Mouse (Mus musculus) left cerebral cortex, postnatal 25 days (tissue): ENCODE results near the gene Nolc1. TPM values are rescaled to one million over a fixed set of nuclear protein-coding genes. Genes with fewer than 3 reads are reported as not detected.
A peak's percentile ranks its signal among the peaks of the same experiment; 100 is the strongest.

Source experiments
- DNase-seq, 2 experiments: peaks; one replicate each; pipeline ENCODE4 v3.0.0; 2022; ENCODE audit warnings: low spot score in 2 of 2, mixed read lengths in 1 of 2
- intact Hi-C: fragments of 180-260 bp; cut with DNase I; formaldehyde crosslinking; loops from one replicate; pipeline ENCODE4 v1.15.1; 2025
- total RNA-seq, 2 experiments: library from RNA; stranded (reverse); gene quantifications; 2 replicates each; pipeline ENCODE4 v1.2.3; 2021

Nolc1 gene
- total RNA-seq, 2 experiments from 2014 or later: 40.1 to 41.8 TPM

- no peak for DNase-seq
- intact Hi-C loops: no loop called here
These were observed 34.2 kb upstream of the Nolc1 start for GRCm38 (mm10) chr19:46041299-46041932.

- DNase-seq: peak; percentile 75 to 76
- intact Hi-C loops: no loop called here
These were observed 33.7 kb upstream of the Nolc1 start for GRCm38 (mm10) chr19:46041933-46042475.

GRCm38 (mm10) chr19:46042476-46043011 lies 33.1 kb upstream of the Nolc1 start:
- DNase-seq: peak; percentile 69 to 79
- intact Hi-C loops: no loop called here

- no peak for DNase-seq
- intact Hi-C loops: no loop called here
These were observed 32.3 kb upstream of the Nolc1 start for GRCm38 (mm10) chr19:46043380-46043779.

- peak in 1 of 2 experiments; percentile 48 for DNase-seq
- intact Hi-C loops: no loop called here
These were observed 31.2 kb upstream of the Nolc1 start, which contains the start of gene Pprc1 for GRCm38 (mm10) chr19:46044271-46044992. Pprc1 (plus strand) TSS chr19:46044886.

GRCm38 (mm10) chr19:46044993-46045695 lies 30.5 kb upstream of the Nolc1 start, which contains the start of gene Ldb1:
Ldb1 (minus strand) TSS chr19:46045214.
- DNase-seq: peak; percentile 86 to 90
- intact Hi-C loops: no loop called here

- intact Hi-C loops: no loop called here
- peak in 1 of 2 experiments; percentile 74 for DNase-seq
These were observed 29.9 kb upstream of the Nolc1 start for GRCm38 (mm10) chr19:46045696-46046311.

GRCm38 (mm10) chr19:46046621-46047025 lies 29.0 kb upstream of the Nolc1 start:
- DNase-seq: no peak
- intact Hi-C loops: no loop called here

GRCm38 (mm10) chr19:46047426-46047825 lies 28.2 kb upstream of the Nolc1 start:
- intact Hi-C loops: no loop called here
- DNase-seq: no peak

- intact Hi-C loops: no loop called here
- no peak for DNase-seq
These were observed 26.5 kb upstream of the Nolc1 start for GRCm38 (mm10) chr19:46049129-46049528.

- intact Hi-C loops: no loop called here
- no peak for DNase-seq
These were observed 25.2 kb upstream of the Nolc1 start for GRCm38 (mm10) chr19:46050462-46050861.

GRCm38 (mm10) chr19:46055752-46056387 lies 19.8 kb upstream of the Nolc1 start:
- DNase-seq: no peak
- intact Hi-C loops: no loop called here

GRCm38 (mm10) chr19:46056388-46056946 lies 19.2 kb upstream of the Nolc1 start:
- intact Hi-C loops: no loop called here
- peak; percentile 94 to 98 for DNase-seq

GRCm38 (mm10) chr19:46056947-46057607 lies 18.6 kb upstream of the Nolc1 start:
- DNase-seq: peak; percentile 75 to 76
- intact Hi-C loops: loop anchor here (1.0 kb wide), 1 partner anchor 18 kb away; the partner anchor contains the start of gene Nolc1

- DNase-seq: no peak
- intact Hi-C loops: no loop called here
These were observed 17.2 kb upstream of the Nolc1 start for GRCm38 (mm10) chr19:46058466-46058865.

GRCm38 (mm10) chr19:46060845-46061244 lies 14.8 kb upstream of the Nolc1 start:
- intact Hi-C loops: no loop called here
- no peak for DNase-seq

- no peak for DNase-seq
- intact Hi-C loops: no loop called here
These were observed 7.6 kb upstream of the Nolc1 start for GRCm38 (mm10) chr19:46068054-46068453.

GRCm38 (mm10) chr19:46073285-46073684 lies 2.4 kb upstream of the Nolc1 start:
- DNase-seq: no peak
- intact Hi-C loops: no loop called here
